Mouse (Mus musculus) MEL-GATA-1-ER (cell line): ENCODE measurements around the gene Amot.

Experiments used
- DNase-seq: peaks from one replicate; pipeline ENCODE4 v3.0.0-alpha.2; 2012; ENCODE audit warnings: low read depth; ENCODE audit errors: extremely low read depth

The Amot gene

DNA sequence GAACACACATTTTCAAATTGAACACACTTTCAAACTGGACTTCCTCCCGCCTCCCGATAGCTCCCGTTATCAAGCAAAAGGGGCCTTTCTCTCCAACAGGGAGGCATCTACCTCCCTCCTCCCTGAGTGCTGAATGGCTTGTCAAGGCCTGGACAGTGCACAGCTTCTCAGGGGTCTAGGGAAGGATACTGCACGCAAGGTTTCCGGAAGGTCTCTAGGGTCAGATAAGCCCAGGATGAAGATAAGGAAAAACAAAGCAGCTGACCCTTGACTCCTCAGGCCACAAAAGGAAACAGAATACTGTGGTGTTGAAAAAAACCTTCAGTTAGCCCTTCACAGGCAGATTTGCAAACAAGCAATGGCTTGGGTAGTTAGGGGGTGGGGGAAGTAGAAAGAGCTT, 22.6 kb downstream of the Amot start:
- DNase-seq, result no peak

DNA sequence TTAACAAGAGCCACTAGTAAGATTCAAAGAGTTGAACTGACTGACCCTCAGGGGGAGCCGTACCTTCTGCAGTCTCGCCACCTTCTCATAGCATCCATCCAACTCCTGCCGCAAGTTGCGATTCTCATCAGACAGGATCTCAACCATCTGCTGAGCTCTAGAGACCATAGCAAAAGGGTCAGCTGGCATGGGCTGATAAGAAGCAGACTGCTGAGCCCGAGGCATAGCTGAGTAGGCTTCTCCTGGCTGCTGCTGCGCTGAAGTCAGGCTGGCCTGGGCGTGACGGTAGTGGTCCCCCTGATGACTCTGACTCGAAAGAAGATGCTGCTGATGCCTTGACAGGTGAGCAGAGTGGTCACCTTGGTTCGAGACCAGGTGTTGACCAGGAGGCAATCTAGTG, 25.0 kb downstream of the Amot start:
- no peak for DNase-seq

- no peak for DNase-seq
Measured at GRCm38 (mm10) chrX:145477725-145478194, 27.2 kb downstream of the Amot start.

- DNase-seq, result no peak
Measured at GRCm38 (mm10) chrX:145477003-145477724, 27.8 kb downstream of the Amot start.

DNA sequence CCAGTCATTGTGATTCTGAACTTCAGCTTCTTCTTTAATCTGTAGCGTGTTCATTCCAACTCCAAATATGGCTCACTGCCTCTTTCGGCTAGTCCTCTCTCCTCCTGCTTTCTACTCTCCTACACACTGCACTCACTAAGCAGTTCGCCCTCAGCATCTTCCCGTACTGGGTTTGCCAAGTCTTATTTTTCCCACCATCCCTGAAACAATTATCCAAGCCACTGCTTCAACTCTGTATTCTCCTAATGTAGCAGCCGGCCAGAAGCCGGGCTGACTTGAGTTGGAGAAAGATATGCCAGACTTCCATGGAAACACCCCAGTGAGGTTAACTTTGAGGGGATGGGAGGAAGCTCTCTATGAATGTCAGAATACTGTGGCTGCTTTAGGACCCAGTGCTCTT, 36.7 kb downstream of the Amot start:
- DNase-seq, result no peak

DNA sequence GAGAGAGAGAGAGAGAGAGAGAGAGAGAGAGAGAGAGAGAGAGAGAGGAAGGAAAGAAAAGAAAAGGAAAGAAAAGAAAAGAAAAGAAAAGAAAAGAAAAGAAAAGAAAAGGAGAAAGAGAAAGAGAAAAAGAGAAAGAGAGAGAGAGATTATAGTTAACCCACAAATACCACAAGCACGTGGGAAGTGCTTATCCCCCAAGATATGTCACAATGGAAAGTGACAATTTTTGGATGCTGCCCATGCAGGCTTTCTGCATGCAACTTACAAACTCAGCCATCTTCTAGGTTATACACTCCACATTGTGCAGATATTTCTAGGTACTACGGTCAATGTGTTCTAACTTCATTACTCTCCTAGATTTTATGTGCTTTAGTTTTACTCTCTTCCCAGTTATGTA, 41.5 kb downstream of the Amot start:
- DNase-seq, result no peak

GRCm38 (mm10) chrX:145461339-145461738, 43.6 kb downstream of the Amot start:
- no peak for DNase-seq

GRCm38 (mm10) chrX:145456251-145456650, 48.7 kb downstream of the Amot start:
- DNase-seq, result no peak

DNA sequence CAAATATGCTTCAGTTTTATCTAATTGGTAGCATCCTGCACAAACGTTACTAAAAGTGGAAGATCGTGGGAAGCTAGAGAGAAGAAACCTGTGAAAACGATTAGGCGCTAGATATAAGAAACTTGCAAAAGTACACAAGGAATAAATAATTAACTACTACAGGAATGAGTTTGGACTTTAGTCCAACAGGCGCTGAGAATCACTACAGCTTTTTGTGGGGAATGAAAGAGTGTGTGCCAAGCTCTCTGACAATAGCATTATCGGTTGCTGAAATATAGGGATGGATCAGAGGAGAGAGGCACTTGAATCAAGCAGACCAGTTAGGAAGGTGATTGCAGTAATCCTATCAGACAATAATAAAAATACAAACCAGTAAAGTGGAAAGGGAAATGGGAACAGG, 49.4 kb downstream of the Amot start:
- no peak for DNase-seq

- no peak for DNase-seq
Measured at GRCm38 (mm10) chrX:145454828-145455227, 50.2 kb downstream of the Amot start.

- DNase-seq, result no peak
Measured at GRCm38 (mm10) chrX:145441526-145441925, 63.5 kb downstream of the Amot start.

- no peak for DNase-seq
Measured at GRCm38 (mm10) chrX:145433652-145434051, 71.3 kb downstream of the Amot start.

DNA sequence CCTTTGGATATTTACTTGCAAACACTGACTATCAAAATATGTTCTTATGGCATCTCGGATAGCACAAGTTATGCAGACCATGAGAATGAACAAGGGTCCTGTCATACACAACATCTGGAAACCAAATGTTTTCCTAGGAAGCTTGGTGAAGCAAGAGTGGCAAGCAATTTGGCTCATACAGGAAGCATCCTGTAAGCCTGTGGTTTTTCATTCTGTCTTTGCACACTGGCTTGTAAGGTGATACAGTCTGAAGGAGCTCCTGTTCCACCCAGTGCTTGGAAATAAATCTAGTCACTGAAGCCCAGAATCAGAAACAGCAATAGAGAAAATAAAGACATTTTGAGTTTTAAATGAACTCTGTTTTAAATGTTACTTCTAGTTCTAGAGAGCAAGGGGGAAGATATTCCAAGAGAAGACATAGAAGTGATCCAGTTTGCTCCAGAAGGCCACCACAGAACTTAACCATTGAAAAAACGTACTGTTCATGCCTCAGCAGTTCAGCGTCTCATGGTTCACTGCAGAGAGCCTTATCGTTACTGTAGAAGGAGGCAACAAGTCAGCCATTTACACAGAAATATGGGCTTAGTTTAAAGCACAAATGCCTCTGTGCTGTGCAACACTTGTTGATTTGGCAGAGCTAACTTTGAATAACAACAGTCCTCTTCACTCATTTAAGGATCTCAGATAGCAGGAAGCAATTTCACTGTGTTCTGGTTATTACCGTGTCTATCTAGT, 74.0 kb downstream of the Amot start:
- DNase-seq, result no peak

DNA sequence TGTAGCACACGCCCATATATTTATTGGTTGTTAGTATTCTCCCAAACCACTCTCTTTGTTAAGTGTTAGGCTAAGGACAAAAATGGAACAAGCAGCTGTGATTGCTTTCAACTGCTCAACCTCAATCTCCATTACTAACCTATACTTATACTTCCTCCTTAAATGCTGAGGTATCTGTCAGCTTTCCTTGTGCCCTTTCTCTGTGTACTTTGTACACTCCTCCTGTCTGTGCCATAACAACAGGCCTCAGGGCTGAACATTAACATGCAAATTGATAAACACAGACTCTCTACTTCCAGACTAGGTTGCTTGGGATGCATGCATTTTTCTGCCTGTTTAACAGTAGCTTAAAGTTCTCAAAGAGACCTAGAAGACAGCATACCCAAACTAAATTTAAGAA, 76.2 kb downstream of the Amot start:
- no peak for DNase-seq

- no peak for DNase-seq
Measured at GRCm38 (mm10) chrX:145424026-145424425, 81.0 kb downstream of the Amot start.

- DNase-seq, result no peak
Measured at GRCm38 (mm10) chrX:145414319-145414718, 90.7 kb downstream of the Amot start.

DNA sequence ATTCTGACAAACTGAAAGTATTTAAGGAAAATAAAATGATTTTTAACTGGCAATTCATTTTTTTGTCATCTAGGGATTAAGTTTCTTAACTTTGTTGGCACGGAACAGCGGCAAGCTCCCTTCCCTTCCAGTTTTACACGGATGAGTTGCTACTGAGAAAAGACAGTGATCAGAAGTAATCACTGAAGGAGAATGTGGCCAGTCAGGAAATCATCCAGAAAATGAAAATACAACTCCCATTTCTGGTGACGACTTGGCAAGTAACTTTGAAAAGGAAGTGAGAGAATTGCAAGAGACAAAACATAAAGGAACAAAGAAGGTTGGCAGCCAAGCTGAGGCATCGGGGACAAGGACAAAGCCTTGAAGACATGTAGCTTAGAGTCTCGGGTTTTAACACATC, 93.6 kb downstream of the Amot start:
- DNase-seq, result no peak

DNA sequence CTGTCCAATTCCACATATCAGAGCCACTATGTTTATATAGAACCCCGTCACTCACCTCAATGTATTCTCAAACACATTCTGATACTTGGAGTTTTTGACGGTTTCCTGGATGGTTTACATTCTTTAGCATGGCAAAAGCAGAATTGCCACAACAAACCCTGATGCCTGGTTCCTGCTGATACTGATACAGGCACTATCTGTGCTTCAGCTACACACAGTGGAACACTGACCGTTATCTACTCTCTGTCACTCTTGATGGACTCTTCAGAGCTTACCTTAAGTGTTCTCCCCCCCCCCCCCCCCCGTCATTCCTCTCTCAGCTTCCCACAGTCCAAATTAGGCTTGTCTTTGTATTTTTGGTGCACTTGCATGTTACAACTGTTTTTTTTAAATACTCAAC, 98.9 kb downstream of the Amot start:
- no peak for DNase-seq

- no peak for DNase-seq
Measured at GRCm38 (mm10) chrX:145401926-145402325, 103.1 kb downstream of the Amot start.

DNA sequence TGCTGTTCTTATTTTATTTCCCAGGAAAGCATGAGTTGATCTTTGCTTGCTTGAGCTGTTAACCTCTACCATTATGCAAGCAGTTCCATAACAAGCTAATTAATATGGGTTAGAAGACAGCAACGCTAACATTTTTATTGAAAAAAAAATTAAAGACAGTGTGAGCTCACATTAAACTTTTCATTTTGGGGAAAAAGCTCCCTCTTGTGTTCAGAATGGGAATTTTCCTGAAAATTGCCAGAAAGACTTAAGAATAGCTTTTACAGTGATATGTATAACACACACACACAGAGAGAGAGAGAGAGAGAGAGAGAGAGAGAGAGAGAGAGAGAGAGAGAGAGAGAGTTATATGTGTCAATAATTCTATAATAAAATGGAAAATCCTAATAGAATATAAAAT, 105.7 kb downstream of the Amot start:
- peak; percentile 32 for DNase-seq
